Mouse (Mus musculus) liver, adult 2 months (tissue): ENCODE data around the gene Cyb5b. TPM values are rescaled to one million over a fixed set of nuclear protein-coding genes. Genes with fewer than 3 reads are reported as not detected.

ENCODE experiments used
- DNase-seq: peaks from one replicate; pipeline ENCODE4 v3.0.0-alpha.2; 2011; ENCODE audit warnings: low read depth, low spot score; ENCODE audit errors: extremely low read depth
- H3K27ac ChIP-seq: fragments of 200-500 bp; replicated peaks from 2 replicates; pipeline ENCODE4 v1.5.1; 2012; ENCODE audit warnings: low read depth, mild to moderate bottlenecking, control low read depth, inconsistent platforms, low read length; ENCODE audit not compliant: insufficient read depth
- H3K27me3 ChIP-seq: fragments of 200-500 bp; 2 replicates; pipeline ENCODE4 v1.6.1; 2012; ENCODE audit warnings: mild to moderate bottlenecking, moderate library complexity, low read length, inconsistent platforms; ENCODE audit not compliant: control insufficient read depth, insufficient read depth
- H3K36me3 ChIP-seq: fragments of 200-500 bp; 2 replicates; pipeline ENCODE4 v1.6.1; 2012; ENCODE audit warnings: low read length, inconsistent platforms; ENCODE audit not compliant: control insufficient read depth, insufficient read depth
- H3K4me1 ChIP-seq: fragments of 200-500 bp; 2 replicates; pipeline ENCODE4 v1.6.1; 2011; ENCODE audit warnings: low read length; ENCODE audit not compliant: control insufficient read depth, insufficient read depth
- H3K4me3 ChIP-seq: fragments of 200-500 bp; 2 replicates; pipeline ENCODE4 v1.5.1; 2011; ENCODE audit warnings: low read depth, mild to moderate bottlenecking, control low read depth, low read length, moderate library complexity; ENCODE audit not compliant: insufficient read depth
- H3K79me2 ChIP-seq: fragments of 200-500 bp; 2 replicates; pipeline ENCODE4 v1.6.1; 2012; ENCODE audit warnings: inconsistent platforms, mild to moderate bottlenecking, low read length, moderate library complexity; ENCODE audit not compliant: control insufficient read depth, insufficient read depth
- H3K9ac ChIP-seq: fragments of 200-500 bp; 2 replicates; pipeline ENCODE4 v1.6.1; 2012; ENCODE audit warnings: low read depth, mild to moderate bottlenecking, control low read depth, inconsistent platforms, low read length
- CTCF ChIP-seq: fragments of 200-500 bp; IDR thresholded peaks from 2 replicates; pipeline ENCODE4 v1.5.1; 2011; ENCODE audit warnings: low read depth, low read length, control low read depth
- POLR2A ChIP-seq: fragments of 200-500 bp; IDR thresholded peaks from 2 replicates; pipeline ENCODE4 v1.6.1; 2011; ENCODE audit warnings: low read length, control low read depth; ENCODE audit not compliant: insufficient read depth; ENCODE audit errors: extremely low read depth
- WGBS: fragments of 180-500 bp; shearing (Covaris S2); methylation state at CpG from one replicate; pipeline ENCODE4 v1.1.7; 2018; 5-methylcytosine and 5-hydroxymethylcytosine counted together
- polyA plus RNA-seq: library from polyadenylated mRNA; depleted of rRNA; stranded (reverse); fragments of >200 nt; gene quantifications from 2 replicates; pipeline ENCODE4 v1.2.3, GENCODE M21; 2012
- total RNA-seq: library from RNA; depleted of rRNA; stranded (reverse); fragments of >200 nt; gene quantifications from 2 replicates; pipeline ENCODE4 v1.2.3, GENCODE M21; 2014

Cyb5b gene
- total and polyA plus RNA-seq, 2 experiments = 223 to 256 TPM

GRCm38 (mm10) chr8:107133881-107134280 is 16.6 kb upstream of the Cyb5b start:
- no peak overlapping the region for H3K9ac ChIP-seq
- H3K4me1 ChIP-seq = peaks cover 12% of the 10 kb centered on the region
- DNase-seq = no peak
- H3K4me3 ChIP-seq = no peak overlapping the region
- no peaks in the 10 kb centered on the region for H3K27me3 ChIP-seq
- 77% methylated on average over 6 of the region's 6 CpGs for WGBS
- H3K27ac ChIP-seq = no peak overlapping the region
- no peaks in the 10 kb centered on the region for H3K36me3 ChIP-seq
- no peaks in the 10 kb centered on the region for H3K79me2 ChIP-seq
- TF ChIP-seq CTCF = no peak
- TF ChIP-seq POLR2A = no peak

- Histone ChIP-seq H3K27me3 (no peaks in the 10 kb centered on the region), H3K4me3 (no peak overlapping the region), H3K4me1 (peaks cover 10% of the 10 kb centered on the region), H3K9ac (no peak overlapping the region), H3K36me3 (no peaks in the 10 kb centered on the region), H3K79me2 (no peaks in the 10 kb centered on the region), H3K27ac (no peak overlapping the region)
- 75% methylated on average over 8 of the region's 8 CpGs for WGBS
- no peak for DNase-seq
- TF ChIP-seq POLR2A = no peak
- no peak for TF ChIP-seq CTCF
Observed at GRCm38 (mm10) chr8:107136003-107136612, 14.3 kb upstream of the Cyb5b start.

GRCm38 (mm10) chr8:107137591-107137990 is 12.8 kb upstream of the Cyb5b start:
- peak overlapping the region; percentile 46 for H3K27ac ChIP-seq
- TF ChIP-seq POLR2A = no peak
- no peak for TF ChIP-seq CTCF
- WGBS = 28% methylated on average over 6 of the region's 6 CpGs

GRCm38 (mm10) chr8:107138338-107138737 is 12.1 kb upstream of the Cyb5b start:
- 82% methylated on average over 5 of the region's 5 CpGs for WGBS
- H3K4me3 ChIP-seq = no peak overlapping the region
- H3K9ac ChIP-seq = no peak overlapping the region
- no peaks in the 10 kb centered on the region for H3K36me3 ChIP-seq
- H3K27me3 ChIP-seq = no peaks in the 10 kb centered on the region
- H3K27ac ChIP-seq = peak overlapping the region; percentile 38; the same call in 1 of the 2 replicates
- peaks cover 21% of the 10 kb centered on the region for H3K4me1 ChIP-seq
- TF ChIP-seq CTCF = no peak
- TF ChIP-seq POLR2A = no peak
- H3K79me2 ChIP-seq = no peaks in the 10 kb centered on the region
- no peak for DNase-seq

More at GRCm38 (mm10) chr8:107137591-107137990, 12.8 kb upstream of the Cyb5b start:
- no peak overlapping the region for H3K4me3 ChIP-seq
- no peaks in the 10 kb centered on the region for H3K36me3 ChIP-seq
- H3K27me3 ChIP-seq = no peaks in the 10 kb centered on the region
- H3K4me1 ChIP-seq = peaks cover 15% of the 10 kb centered on the region
- no peak overlapping the region for H3K9ac ChIP-seq
- DNase-seq = peak; percentile 91
- H3K79me2 ChIP-seq = no peaks in the 10 kb centered on the region

- DNase-seq = peak; percentile 85
- Histone ChIP-seq H3K27ac (peak overlapping the region; percentile 70), H3K27me3 (no peaks in the 10 kb centered on the region), H3K4me1 (peaks cover 21% of the 10 kb centered on the region), H3K9ac (no peak overlapping the region), H3K36me3 (no peaks in the 10 kb centered on the region), H3K4me3 (no peak overlapping the region), H3K79me2 (no peaks in the 10 kb centered on the region)
- WGBS = 59% methylated on average over 13 of the region's 13 CpGs
- no peak for TF ChIP-seq POLR2A
Observed at GRCm38 (mm10) chr8:107139704-107140470, 10.6 kb upstream of the Cyb5b start.

GRCm38 (mm10) chr8:107142539-107142938 is 7.9 kb upstream of the Cyb5b start:
- Histone ChIP-seq H3K9ac (no peak overlapping the region), H3K4me3 (no peak overlapping the region), H3K79me2 (no peaks in the 10 kb centered on the region), H3K27me3 (no peaks in the 10 kb centered on the region), H3K36me3 (no peaks in the 10 kb centered on the region), H3K4me1 (peaks cover 28% of the 10 kb centered on the region), H3K27ac (peak overlapping the region; percentile 84)
- 24% methylated on average over 4 of the region's 4 CpGs for WGBS
- DNase-seq = peak; percentile 94
- TF ChIP-seq CTCF (no peak), POLR2A (no peak)
